Mouse (Mus musculus): Measurements from ENCODE around the gene Snrnp70.

DNA sequence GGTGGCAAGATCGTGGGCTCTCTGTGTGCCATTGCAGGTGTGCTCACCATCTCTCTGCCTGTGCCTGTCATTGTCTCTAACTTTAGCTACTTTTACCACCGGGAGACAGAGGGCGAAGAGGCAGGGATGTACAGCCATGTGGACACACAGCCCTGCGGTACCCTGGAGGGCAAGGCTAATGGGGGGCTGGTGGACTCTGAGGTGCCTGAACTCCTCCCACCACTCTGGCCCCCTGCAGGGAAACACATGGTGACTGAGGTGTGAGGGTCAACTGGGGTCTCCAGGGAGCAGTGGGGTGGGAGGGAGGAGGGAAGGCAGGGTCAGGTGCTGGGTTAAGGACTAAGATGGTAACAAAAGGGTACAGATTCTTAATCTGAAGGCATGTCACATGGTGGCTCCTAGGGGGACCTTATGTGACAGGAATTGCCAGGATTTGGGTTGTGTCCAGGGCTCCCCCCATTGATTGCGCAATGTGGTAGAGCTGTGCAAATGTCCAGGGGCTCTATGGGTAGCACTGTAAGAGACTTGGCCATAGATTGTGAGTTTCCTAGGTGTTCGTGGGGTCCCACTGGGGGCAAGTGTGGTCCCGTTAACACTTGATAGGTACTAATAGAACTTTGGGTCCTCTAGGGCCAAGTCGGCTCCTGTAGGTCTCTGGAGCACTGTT is 14.1 kb upstream of the Snrnp70 start:
- TF ChIP-seq CTCF (IDR thresholded peaks at IDR 0.05; ENCODE audit: low read depth) (no peak), EP300 (IDR thresholded peaks at IDR 0.05; ENCODE audit: low read depth) (no peak)

All from liver, embryonic 14.5 days (tissue).